Mouse (Mus musculus): Measurements from ENCODE around the gene Mbd3. TPM values are rescaled to one million over a fixed set of nuclear protein-coding genes. Genes with fewer than 3 reads are reported as not detected.
A peak's percentile ranks its signal among the peaks of the same experiment; 100 is the strongest.

The Mbd3 gene
- polyA plus RNA-seq, 1 experiment, result 85.7 TPM

- H3K4me3 ChIP-seq (ENCODE audit: low read depth, low read length), result no peak overlapping the region
- no peaks in the 10 kb centered on the region for H3K36me3 ChIP-seq (ENCODE audit: control insufficient read depth, insufficient read depth, low read length)
- H3K27me3 ChIP-seq (ENCODE audit: control insufficient read depth, insufficient read depth, low read length), result peaks cover 19% of the 10 kb centered on the region
- 21% methylated on average over 7 of the region's 7 CpGs for WGBS
- TF ChIP-seq POLR2A (IDR thresholded peaks at IDR 0.05; ENCODE audit: low read depth, low read length), result no peak
- TF ChIP-seq CTCF (IDR thresholded peaks at IDR 0.05; ENCODE audit: extremely low read depth, insufficient read length, insufficient replicate concordance, low read depth, low read length), result no peak
- H3K27ac ChIP-seq (ENCODE audit: insufficient read depth, low read depth, low read length), result no peak overlapping the region
- peaks cover 14% of the 10 kb centered on the region for H3K4me1 ChIP-seq (ENCODE audit: control insufficient read depth, insufficient read depth, insufficient read length, low read length)
Measured at GRCm38 (mm10) chr10:80357336-80357735, 42.0 kb downstream of the Mbd3 start.

- 2% methylated on average over 34 of the region's 34 CpGs for WGBS
- Histone ChIP-seq H3K4me1 (ENCODE audit: control insufficient read depth, insufficient read depth, insufficient read length, low read length) (peaks cover 17% of the 10 kb centered on the region), H3K27me3 (ENCODE audit: control insufficient read depth, insufficient read depth, low read length) (peaks cover 19% of the 10 kb centered on the region), H3K4me3 (ENCODE audit: low read depth, low read length) (peak overlapping the region; percentile 12; the same call in 1 of the 2 replicates), H3K36me3 (ENCODE audit: control insufficient read depth, insufficient read depth, low read length) (no peaks in the 10 kb centered on the region), H3K27ac (ENCODE audit: insufficient read depth, low read depth, low read length) (no peak overlapping the region)
- TF ChIP-seq POLR2A (IDR thresholded peaks at IDR 0.05; ENCODE audit: low read depth, low read length), result no peak
- TF ChIP-seq CTCF (IDR thresholded peaks at IDR 0.05; ENCODE audit: extremely low read depth, insufficient read length, insufficient replicate concordance, low read depth, low read length), result no peak
Measured at GRCm38 (mm10) chr10:80356737-80357136, 42.6 kb downstream of the Mbd3 start.

- H3K27me3 ChIP-seq (ENCODE audit: control insufficient read depth, insufficient read depth, low read length), result peaks cover 19% of the 10 kb centered on the region
- no peak within 1 kb of the TSS for H3K27ac ChIP-seq (ENCODE audit: insufficient read depth, low read depth, low read length)
- TF ChIP-seq CTCF (IDR thresholded peaks at IDR 0.05; ENCODE audit: extremely low read depth, insufficient read length, insufficient replicate concordance, low read depth, low read length) (no peak), POLR2A (IDR thresholded peaks at IDR 0.05; ENCODE audit: low read depth, low read length) (no peak)
- H3K36me3 ChIP-seq (ENCODE audit: control insufficient read depth, insufficient read depth, low read length), result no peaks in the 10 kb centered on the region
- 2% methylated on average over 53 of the region's 53 CpGs for WGBS
- peaks cover 21% of the 10 kb centered on the region for H3K4me1 ChIP-seq (ENCODE audit: control insufficient read depth, insufficient read depth, insufficient read length, low read length)
- H3K4me3 ChIP-seq (ENCODE audit: low read depth, low read length), result peak within 1 kb of the TSS; percentile 12; the same call in 1 of the 2 replicates
Measured at GRCm38 (mm10) chr10:80356001-80356682, 43.2 kb downstream of the Mbd3 start, which contains the start of gene Plk5. Plk5 (plus strand) TSS chr10:80356459.

GRCm38 (mm10) chr10:80355431-80355830 lies 43.9 kb downstream of the Mbd3 start:
- WGBS, result 25% methylated on average over 9 of the region's 9 CpGs
- no peak overlapping the region for H3K27ac ChIP-seq (ENCODE audit: insufficient read depth, low read depth, low read length)
- H3K4me3 ChIP-seq (ENCODE audit: low read depth, low read length), result no peak overlapping the region
- H3K4me1 ChIP-seq (ENCODE audit: control insufficient read depth, insufficient read depth, insufficient read length, low read length), result peaks cover 27% of the 10 kb centered on the region
- peaks cover 19% of the 10 kb centered on the region for H3K27me3 ChIP-seq (ENCODE audit: control insufficient read depth, insufficient read depth, low read length)
- H3K36me3 ChIP-seq (ENCODE audit: control insufficient read depth, insufficient read depth, low read length), result no peaks in the 10 kb centered on the region
- no peak for TF ChIP-seq POLR2A (IDR thresholded peaks at IDR 0.05; ENCODE audit: low read depth, low read length)
- TF ChIP-seq CTCF (IDR thresholded peaks at IDR 0.05; ENCODE audit: extremely low read depth, insufficient read length, insufficient replicate concordance, low read depth, low read length), result no peak

- Histone ChIP-seq H3K27me3 (ENCODE audit: control insufficient read depth, insufficient read depth, low read length) (peaks cover 19% of the 10 kb centered on the region), H3K27ac (ENCODE audit: insufficient read depth, low read depth, low read length) (no peak overlapping the region), H3K4me3 (ENCODE audit: low read depth, low read length) (no peak overlapping the region), H3K4me1 (ENCODE audit: control insufficient read depth, insufficient read depth, insufficient read length, low read length) (peaks cover 26% of the 10 kb centered on the region), H3K36me3 (ENCODE audit: control insufficient read depth, insufficient read depth, low read length) (no peaks in the 10 kb centered on the region)
- 71% methylated on average over 8 of the region's 8 CpGs for WGBS
- no peak for TF ChIP-seq POLR2A (IDR thresholded peaks at IDR 0.05; ENCODE audit: low read depth, low read length)
- TF ChIP-seq CTCF (IDR thresholded peaks at IDR 0.05; ENCODE audit: extremely low read depth, insufficient read length, insufficient replicate concordance, low read depth, low read length), result no peak
Measured at GRCm38 (mm10) chr10:80352727-80353126, 46.6 kb downstream of the Mbd3 start.

GRCm38 (mm10) chr10:80351896-80352295 lies 47.5 kb downstream of the Mbd3 start:
- H3K27ac ChIP-seq (ENCODE audit: insufficient read depth, low read depth, low read length), result peak overlapping the region; percentile 56; the same call in 1 of the 2 replicates
- peaks cover 18% of the 10 kb centered on the region for H3K27me3 ChIP-seq (ENCODE audit: control insufficient read depth, insufficient read depth, low read length)
- no peak overlapping the region for H3K4me3 ChIP-seq (ENCODE audit: low read depth, low read length)
- no peaks in the 10 kb centered on the region for H3K36me3 ChIP-seq (ENCODE audit: control insufficient read depth, insufficient read depth, low read length)
- WGBS, result 15% methylated on average over 11 of the region's 11 CpGs
- no peak for TF ChIP-seq POLR2A (IDR thresholded peaks at IDR 0.05; ENCODE audit: low read depth, low read length)
- TF ChIP-seq CTCF (IDR thresholded peaks at IDR 0.05; ENCODE audit: extremely low read depth, insufficient read length, insufficient replicate concordance, low read depth, low read length), result no peak
- peaks cover 27% of the 10 kb centered on the region for H3K4me1 ChIP-seq (ENCODE audit: control insufficient read depth, insufficient read depth, insufficient read length, low read length)

GRCm38 (mm10) chr10:80350292-80350691 lies 49.1 kb downstream of the Mbd3 start:
- H3K27me3 ChIP-seq (ENCODE audit: control insufficient read depth, insufficient read depth, low read length), result peaks cover 2% of the 10 kb centered on the region; the same call in 1 of the 2 replicates
- H3K4me3 ChIP-seq (ENCODE audit: low read depth, low read length), result no peak overlapping the region
- H3K36me3 ChIP-seq (ENCODE audit: control insufficient read depth, insufficient read depth, low read length), result no peaks in the 10 kb centered on the region
- WGBS, result 1% methylated on average over 7 of the region's 7 CpGs
- H3K4me1 ChIP-seq (ENCODE audit: control insufficient read depth, insufficient read depth, insufficient read length, low read length), result peaks cover 27% of the 10 kb centered on the region
- no peak overlapping the region for H3K27ac ChIP-seq (ENCODE audit: insufficient read depth, low read depth, low read length)
- TF ChIP-seq POLR2A (IDR thresholded peaks at IDR 0.05; ENCODE audit: low read depth, low read length) (no peak), CTCF (IDR thresholded peaks at IDR 0.05; ENCODE audit: extremely low read depth, insufficient read length, insufficient replicate concordance, low read depth, low read length) (peak; percentile 93)
